Mouse (Mus musculus) ES-E14 (cell line): Measurements from ENCODE around the gene Atxn1.

Experiments used
- HCFC1 ChIP-seq: IDR thresholded peaks from 2 replicates; pipeline ENCODE4 v1.6.1; 2012; ENCODE audit warnings: low read length, inconsistent platforms, borderline replicate concordance; ENCODE audit not compliant: insufficient read depth
- MAFK ChIP-seq: IDR thresholded peaks from 2 replicates; pipeline ENCODE4 v1.6.1; 2014; ENCODE audit warnings: mild to moderate bottlenecking, low read depth, low read length, inconsistent platforms; ENCODE audit not compliant: insufficient read depth

- TF ChIP-seq MAFK: no peak
- TF ChIP-seq HCFC1: no peak
Observed at GRCm38 (mm10) chr13:45802620-45803410, 162.0 kb downstream of the Atxn1 start.
